Mouse (Mus musculus) lung, adult 2 months (tissue): ENCODE measurements at regions not wholly inside any gene's neighbourhood (a gene's known extent, or its start where the extent isn't known, plus 50 kb on each side); places are given as distances from the start of the nearest gene placed in this dataset.

Experiments
- CTCF ChIP-seq: fragments of 200-500 bp; IDR thresholded peaks from 2 replicates; pipeline ENCODE4 v1.5.1; 2011; ENCODE audit warnings: mild to moderate bottlenecking, low read length, control low read depth; ENCODE audit not compliant: insufficient read depth
- POLR2A ChIP-seq: fragments of 200-500 bp; IDR thresholded peaks from 2 replicates; pipeline ENCODE4 v1.6.1; 2011; ENCODE audit warnings: low read depth, mild to moderate bottlenecking, control low read depth, low read length, borderline replicate concordance; ENCODE audit errors: extremely low read depth

DNA sequence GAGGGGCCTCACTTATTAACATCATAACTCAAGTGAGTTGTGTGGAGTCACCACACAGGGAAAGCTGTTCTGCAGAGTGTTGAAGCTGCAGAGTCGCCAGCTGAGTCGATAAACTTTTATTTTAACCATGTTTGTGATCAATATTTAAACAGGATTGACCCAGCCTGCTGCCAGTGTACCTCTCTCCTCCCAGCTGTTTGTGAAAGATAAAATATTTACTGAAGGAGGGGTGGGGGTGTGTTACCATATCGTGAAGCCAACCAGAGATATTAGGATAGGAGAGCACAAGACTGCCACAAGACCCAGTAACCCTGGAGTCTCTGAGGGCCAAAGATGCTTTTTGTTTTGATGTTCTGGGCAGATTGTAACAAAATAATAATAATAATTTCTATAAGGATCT is 309.4 kb upstream of the Plxna2 start:
- TF ChIP-seq CTCF = no peak
- no peak for TF ChIP-seq POLR2A
